Mouse (Mus musculus): ENCODE measurements around the gene Adamts14. TPM values are rescaled to one million over a fixed set of nuclear protein-coding genes. Genes with fewer than 3 reads are reported as not detected.

Adamts14 gene
- polyA plus RNA-seq, 1 experiment from 2014 or later, result 1.2 TPM

- no peaks in the 10 kb centered on the region for H3K9me3 ChIP-seq (replicated peaks)
- no peak overlapping the region for H3K9ac ChIP-seq
- H3K4me2 ChIP-seq, result no peak overlapping the region
- ATAC-seq (ENCODE audit: insufficient number of reproducible peaks, low FRiP score), result no peak
- H3K36me3 ChIP-seq, result no peaks in the 10 kb centered on the region
- no peak overlapping the region for H3K27ac ChIP-seq (ENCODE audit: poor library complexity, severe bottlenecking)
- no peak overlapping the region for H3K4me3 ChIP-seq
- peaks cover 7% of the 10 kb centered on the region for H3K4me1 ChIP-seq (replicated peaks)
- peaks cover 23% of the 10 kb centered on the region; the same call in 1 of the 2 replicates for H3K27me3 ChIP-seq (replicated peaks)
- 83% methylated on average over 3 of the region's 3 CpGs for WGBS
Observed at GRCm38 (mm10) chr10:61231756-61232155, 41.5 kb downstream of the Adamts14 start.

- Histone ChIP-seq H3K9me3 (replicated peaks) (no peaks in the 10 kb centered on the region), H3K9ac (no peak overlapping the region), H3K4me3 (no peak overlapping the region), H3K36me3 (no peaks in the 10 kb centered on the region), H3K4me2 (no peak overlapping the region), H3K27me3 (replicated peaks) (peaks cover 22% of the 10 kb centered on the region; the same call in 1 of the 2 replicates), H3K27ac (ENCODE audit: poor library complexity, severe bottlenecking) (no peak overlapping the region), H3K4me1 (replicated peaks) (peaks cover 12% of the 10 kb centered on the region)
- 36% methylated on average over 4 of the region's 4 CpGs for WGBS
- peak; percentile 49 for ATAC-seq (ENCODE audit: insufficient number of reproducible peaks, low FRiP score)
Observed at GRCm38 (mm10) chr10:61226784-61227396, 46.3 kb downstream of the Adamts14 start.

- peaks cover 12% of the 10 kb centered on the region for H3K4me1 ChIP-seq (replicated peaks)
- peaks cover 22% of the 10 kb centered on the region; the same call in 1 of the 2 replicates for H3K27me3 ChIP-seq (replicated peaks)
- no peaks in the 10 kb centered on the region for H3K9me3 ChIP-seq (replicated peaks)
- no peak overlapping the region for H3K4me2 ChIP-seq
- 74% methylated on average over 5 of the region's 5 CpGs for WGBS
- no peaks in the 10 kb centered on the region for H3K36me3 ChIP-seq
- no peak overlapping the region for H3K9ac ChIP-seq
- ATAC-seq (ENCODE audit: insufficient number of reproducible peaks, low FRiP score), result no peak
- H3K27ac ChIP-seq (ENCODE audit: poor library complexity, severe bottlenecking), result no peak overlapping the region
- H3K4me3 ChIP-seq, result no peak overlapping the region
Observed at GRCm38 (mm10) chr10:61225694-61226093, 47.5 kb downstream of the Adamts14 start.

- WGBS, result 83% methylated on average over 4 of the region's 4 CpGs
- Histone ChIP-seq H3K9ac (no peak overlapping the region), H3K27me3 (replicated peaks) (0 out of 2 replicates have a peak, but pooled peaks cover 7% of the 10 kb centered on the region), H3K4me2 (no peak overlapping the region), H3K36me3 (no peaks in the 10 kb centered on the region), H3K27ac (ENCODE audit: poor library complexity, severe bottlenecking) (no peak overlapping the region), H3K9me3 (replicated peaks) (peaks cover 12% of the 10 kb centered on the region), H3K4me1 (replicated peaks) (no peaks in the 10 kb centered on the region; the same call in 1 of the 2 replicates), H3K4me3 (no peak overlapping the region)
- no peak for ATAC-seq (ENCODE audit: insufficient number of reproducible peaks, low FRiP score)
Observed at GRCm38 (mm10) chr10:61219318-61219717, 53.9 kb downstream of the Adamts14 start.

- WGBS, result 49% methylated on average over 4 of the region's 4 CpGs
- H3K4me2 ChIP-seq, result no peak overlapping the region
- H3K9ac ChIP-seq, result no peak overlapping the region
- H3K27ac ChIP-seq (ENCODE audit: poor library complexity, severe bottlenecking), result no peak overlapping the region
- peaks cover 4% of the 10 kb centered on the region for H3K4me1 ChIP-seq (replicated peaks)
- peaks cover 12% of the 10 kb centered on the region for H3K9me3 ChIP-seq (replicated peaks)
- H3K36me3 ChIP-seq, result no peaks in the 10 kb centered on the region
- H3K27me3 ChIP-seq (replicated peaks), result peaks cover 19% of the 10 kb centered on the region
- no peak for ATAC-seq (ENCODE audit: insufficient number of reproducible peaks, low FRiP score)
- no peak overlapping the region for H3K4me3 ChIP-seq
Observed at GRCm38 (mm10) chr10:61216163-61216562, 57.1 kb downstream of the Adamts14 start.

GRCm38 (mm10) chr10:61215658-61216057 lies 57.6 kb downstream of the Adamts14 start:
- H3K27ac ChIP-seq (ENCODE audit: poor library complexity, severe bottlenecking), result no peak overlapping the region
- no peak overlapping the region for H3K9ac ChIP-seq
- H3K27me3 ChIP-seq (replicated peaks), result peaks cover 23% of the 10 kb centered on the region
- WGBS, result 93% methylated on average over 6 of the region's 6 CpGs
- no peak overlapping the region for H3K4me3 ChIP-seq
- no peaks in the 10 kb centered on the region for H3K36me3 ChIP-seq
- H3K4me2 ChIP-seq, result no peak overlapping the region
- no peak for ATAC-seq (ENCODE audit: insufficient number of reproducible peaks, low FRiP score)
- H3K4me1 ChIP-seq (replicated peaks), result peaks cover 4% of the 10 kb centered on the region
- H3K9me3 ChIP-seq (replicated peaks), result peaks cover 12% of the 10 kb centered on the region

- Histone ChIP-seq H3K36me3 (no peaks in the 10 kb centered on the region), H3K4me3 (no peak overlapping the region), H3K27me3 (replicated peaks) (peaks cover 19% of the 10 kb centered on the region), H3K9ac (no peak overlapping the region), H3K4me2 (peak overlapping the region; percentile 6; the same call in 1 of the 2 replicates), H3K27ac (ENCODE audit: poor library complexity, severe bottlenecking) (no peak overlapping the region), H3K4me1 (replicated peaks) (peaks cover 12% of the 10 kb centered on the region), H3K9me3 (replicated peaks) (peaks cover 6% of the 10 kb centered on the region)
- ATAC-seq (ENCODE audit: insufficient number of reproducible peaks, low FRiP score), result peak; percentile 59
- 11% methylated on average over 10 of the region's 11 CpGs for WGBS
Observed at GRCm38 (mm10) chr10:61212817-61213216, 60.4 kb downstream of the Adamts14 start.

- Histone ChIP-seq H3K4me3 (no peak overlapping the region), H3K4me1 (replicated peaks) (peaks cover 12% of the 10 kb centered on the region), H3K9me3 (replicated peaks) (peaks cover 6% of the 10 kb centered on the region), H3K27ac (ENCODE audit: poor library complexity, severe bottlenecking) (no peak overlapping the region), H3K9ac (no peak overlapping the region), H3K36me3 (no peaks in the 10 kb centered on the region), H3K4me2 (no peak overlapping the region), H3K27me3 (replicated peaks) (peaks cover 19% of the 10 kb centered on the region)
- 9% methylated on average over 13 of the region's 13 CpGs for WGBS
- ATAC-seq (ENCODE audit: insufficient number of reproducible peaks, low FRiP score), result no peak
Observed at GRCm38 (mm10) chr10:61211743-61212142, 61.5 kb downstream of the Adamts14 start.

- H3K27ac ChIP-seq (ENCODE audit: poor library complexity, severe bottlenecking), result no peak overlapping the region
- H3K4me1 ChIP-seq (replicated peaks), result peaks cover 12% of the 10 kb centered on the region
- H3K4me2 ChIP-seq, result no peak overlapping the region
- H3K9ac ChIP-seq, result no peak overlapping the region
- no peaks in the 10 kb centered on the region for H3K36me3 ChIP-seq
- H3K27me3 ChIP-seq (replicated peaks), result peaks cover 19% of the 10 kb centered on the region
- no peak overlapping the region for H3K4me3 ChIP-seq
- no peak for ATAC-seq (ENCODE audit: insufficient number of reproducible peaks, low FRiP score)
- WGBS, result 79% methylated on average over 4 of the region's 4 CpGs
- H3K9me3 ChIP-seq (replicated peaks), result peaks cover 6% of the 10 kb centered on the region
Observed at GRCm38 (mm10) chr10:61211105-61211504, 62.1 kb downstream of the Adamts14 start.

GRCm38 (mm10) chr10:61208114-61208684 lies 65.0 kb downstream of the Adamts14 start:
- Histone ChIP-seq H3K36me3 (no peaks in the 10 kb centered on the region), H3K4me1 (replicated peaks) (peaks cover 15% of the 10 kb centered on the region), H3K4me2 (no peak overlapping the region), H3K4me3 (no peak overlapping the region), H3K9me3 (replicated peaks) (no peaks in the 10 kb centered on the region), H3K27ac (ENCODE audit: poor library complexity, severe bottlenecking) (no peak overlapping the region), H3K9ac (no peak overlapping the region), H3K27me3 (replicated peaks) (peaks cover 15% of the 10 kb centered on the region)
- WGBS, result 68% methylated on average over 9 of the region's 9 CpGs
- ATAC-seq (ENCODE audit: insufficient number of reproducible peaks, low FRiP score), result no peak

- 36% methylated on average over 3 of the region's 3 CpGs for WGBS
- Histone ChIP-seq H3K9me3 (replicated peaks) (no peaks in the 10 kb centered on the region), H3K36me3 (no peaks in the 10 kb centered on the region), H3K27ac (ENCODE audit: poor library complexity, severe bottlenecking) (no peak overlapping the region), H3K9ac (no peak overlapping the region), H3K4me1 (replicated peaks) (peaks cover 18% of the 10 kb centered on the region), H3K27me3 (replicated peaks) (peaks cover 6% of the 10 kb centered on the region; the same call in 1 of the 2 replicates), H3K4me3 (no peak overlapping the region), H3K4me2 (no peak overlapping the region)
- no peak for ATAC-seq (ENCODE audit: insufficient number of reproducible peaks, low FRiP score)
Observed at GRCm38 (mm10) chr10:61203930-61204329, 69.3 kb downstream of the Adamts14 start.
